Mouse (Mus musculus) frontal cortex, postnatal 36 days (tissue): ENCODE data around the gene Macrod1.
"Not testable (repeated sequence)": the region's sequence is repeated elsewhere in the genome, so short reads cannot be mapped to it uniquely, and the experiment has no call there.

Experiments
- DNase-seq, 2 experiments: peaks; one replicate each; pipeline ENCODE4 v3.0.0; 2022; ENCODE audit warnings: low spot score in 2 of 2

Macrod1 gene

GRCm38 (mm10) chr19:7056248-7057087 is at the start of gene Macrod1:
Macrod1 (plus strand) TSS chr19:7056810.
- peak; percentile 81 to 91 for DNase-seq

- DNase-seq: no peak
These were observed 49.6 kb upstream of the Macrod1 start for GRCm38 (mm10) chr19:7006892-7007593.

GRCm38 (mm10) chr19:7012426-7012825 is 44.2 kb upstream of the Macrod1 start:
- DNase-seq: no peak

- DNase-seq: no peak
These were observed 42.6 kb upstream of the Macrod1 start for GRCm38 (mm10) chr19:7013984-7014383.

- no peak for DNase-seq
These were observed 42.0 kb upstream of the Macrod1 start for GRCm38 (mm10) chr19:7014481-7015135.

GRCm38 (mm10) chr19:7017541-7018457 is 38.8 kb upstream of the Macrod1 start:
- DNase-seq: no peak

GRCm38 (mm10) chr19:7018546-7018945 is 38.1 kb upstream of the Macrod1 start:
- no peak for DNase-seq

- DNase-seq: no peak
These were observed 37.4 kb upstream of the Macrod1 start, which contains the start of gene Fermt3 for GRCm38 (mm10) chr19:7019191-7019590. Fermt3 (minus strand) TSS chr19:7019469.

GRCm38 (mm10) chr19:7020224-7020641 is 36.4 kb upstream of the Macrod1 start:
- DNase-seq: no peak

GRCm38 (mm10) chr19:7029531-7029930 is 27.1 kb upstream of the Macrod1 start:
- peak; percentile 64 to 82 for DNase-seq

GRCm38 (mm10) chr19:7034006-7034405 is 22.6 kb upstream of the Macrod1 start:
- DNase-seq: no peak

GRCm38 (mm10) chr19:7039088-7039720 is 17.4 kb upstream of the Macrod1 start:
- peak; percentile 53 to 58 for DNase-seq

GRCm38 (mm10) chr19:7039841-7040636 is 16.6 kb upstream of the Macrod1 start, which contains the start of gene Stip1:
Stip1 (minus strand) TSS chr19:7039967.
- DNase-seq: peak; percentile 99

- DNase-seq: no peak
These were observed 15.9 kb upstream of the Macrod1 start for GRCm38 (mm10) chr19:7040637-7041130.

GRCm38 (mm10) chr19:7041171-7041570 is 15.4 kb upstream of the Macrod1 start:
- DNase-seq: no peak

GRCm38 (mm10) chr19:7044279-7044678 is 12.3 kb upstream of the Macrod1 start:
- no peak for DNase-seq

- no peak for DNase-seq
These were observed 11.9 kb upstream of the Macrod1 start for GRCm38 (mm10) chr19:7044706-7045105.

- not testable (repeated sequence) for DNase-seq
These were observed 3.2 kb upstream of the Macrod1 start for GRCm38 (mm10) chr19:7053382-7053781.

- no peak for DNase-seq
These were observed 1.8 kb upstream of the Macrod1 start for GRCm38 (mm10) chr19:7054772-7055171.

- DNase-seq: no peak
These were observed 1.4 kb upstream of the Macrod1 start for GRCm38 (mm10) chr19:7055173-7055572.
